ENCODE assay signal across 10 mouse cellular contexts in genomic region chr1:136142336-136142735, GRCm38 (mm10). TPM values are rescaled to one million over a fixed set of nuclear protein-coding genes. Genes with fewer than 3 reads are reported as not detected.
A peak's percentile ranks its signal among the peaks of the same experiment; 100 is the strongest.
DNase-seq lines count a peak whose midpoint lies in the region; ATAC-seq and TF ChIP-seq lines count a peak whose summit lies in the region.
"Had no signal": no experiment of that assay in that cellular context is flagged by ENCODE, and none has a peak within 500 bp of the region (broad histone marks: within the 10 kb centered on the region; RNA-seq: fewer than 3 reads in every experiment).

No protein-coding gene starts in this region.

- no peaks in the 10 kb centered on the region for H3K27me3 ChIP-seq in kidney, embryonic 16.5 days (ENCODE audit: insufficient read depth, low read length)
- H3K27me3 ChIP-seq in midbrain, embryonic 13.5 days, result no peaks in the 10 kb centered on the region
- no peaks in the 10 kb centered on the region for H3K27me3 ChIP-seq in lung, postnatal 0 days (replicated peaks; ENCODE audit: insufficient read depth, low read length)
- H3K27me3 ChIP-seq: limb, embryonic 15.5 days had no signal

- intact Hi-C loops in heart, postnatal 14 days (cut with DNase I), result no loop called here

- WGBS in kidney, embryonic 16.5 days, result 47% methylated on average over 6 of the region's 6 CpGs
- 25% methylated on average over 6 of the region's 6 CpGs for WGBS in midbrain, embryonic 13.5 days
- 63% methylated on average over 6 of the region's 6 CpGs for WGBS in lung, postnatal 0 days

- H3K4me1 ChIP-seq in kidney, embryonic 16.5 days (ENCODE audit: insufficient read depth, low read length), result peaks cover 39% of the 10 kb centered on the region
- peaks cover 75% of the 10 kb centered on the region for H3K4me1 ChIP-seq in midbrain, embryonic 13.5 days (replicated peaks)
- peaks cover 10% of the 10 kb centered on the region; the same call in 1 of the 2 replicates for H3K4me1 ChIP-seq in lung, postnatal 0 days (ENCODE audit: insufficient read depth, low read depth, low read length)

- H3K27ac ChIP-seq in kidney, embryonic 16.5 days (ENCODE audit: low read length), result no peak overlapping the region
- peak overlapping the region; percentile 68 for H3K27ac ChIP-seq in midbrain, embryonic 13.5 days
- H3K27ac ChIP-seq in lung, postnatal 0 days (ENCODE audit: low read length), result no peak overlapping the region
- H3K27ac ChIP-seq: limb, embryonic 15.5 days had no signal

- H3K9me3 ChIP-seq in kidney, embryonic 16.5 days (ENCODE audit: low read length), result no peaks in the 10 kb centered on the region
- no peaks in the 10 kb centered on the region for H3K9me3 ChIP-seq in midbrain, embryonic 13.5 days
- H3K9me3 ChIP-seq in lung, postnatal 0 days (ENCODE audit: low read length), result no peaks in the 10 kb centered on the region
- H3K9me3 ChIP-seq: limb, embryonic 15.5 days had no signal

- no peak for TF ChIP-seq CTCF in lung, postnatal 0 days (IDR thresholded peaks at IDR 0.05)

- no peak overlapping the region for H3K4me2 ChIP-seq in kidney, embryonic 16.5 days (replicated peaks; ENCODE audit: low read depth, low read length)
- H3K4me2 ChIP-seq in midbrain, embryonic 13.5 days (replicated peaks), result peak overlapping the region; percentile 18; the same call in 1 of the 2 replicates
- no peak overlapping the region for H3K4me2 ChIP-seq in lung, postnatal 0 days (replicated peaks; ENCODE audit: low read depth, low read length)
- H3K4me2 ChIP-seq: limb, embryonic 15.5 days had no signal

- DNase-seq in kidney, adult 9 months, result peak; percentile 34
- peak; percentile 63 for DNase-seq in cerebellum, adult 9-11 months
- DNase-seq in kidney, postnatal 25 days, result peak; percentile 23 to 52
- no peak for DNase-seq in urinary bladder, adult 18-20 months (ENCODE audit: low spot score in 2 of 2)
- no peak for DNase-seq in heart, postnatal 14 days
- DNase-seq in lung, postnatal 0 days (ENCODE audit: low spot score), result no peak

- no peak for TF ChIP-seq EP300 in lung, postnatal 0 days (IDR thresholded peaks at IDR 0.05)

- no peak overlapping the region for H3K9ac ChIP-seq in kidney, embryonic 16.5 days (replicated peaks; ENCODE audit: low read length)
- H3K9ac ChIP-seq in midbrain, embryonic 13.5 days (replicated peaks), result peak overlapping the region; percentile 15; the same call in 1 of the 2 replicates
- no peak overlapping the region for H3K9ac ChIP-seq in lung, postnatal 0 days (replicated peaks; ENCODE audit: low read depth)
- H3K9ac ChIP-seq: limb, embryonic 15.5 days had no signal

- no peaks in the 10 kb centered on the region; the same call in 1 of the 2 replicates for H3K36me3 ChIP-seq in kidney, embryonic 16.5 days (ENCODE audit: insufficient read depth, low read length)
- H3K36me3 ChIP-seq in midbrain, embryonic 13.5 days, result peaks cover 26% of the 10 kb centered on the region
- H3K36me3 ChIP-seq in lung, postnatal 0 days (ENCODE audit: insufficient read depth, low read length), result no peaks in the 10 kb centered on the region

- ATAC-seq in kidney, embryonic 16.5 days (ENCODE audit: low FRiP score, low TSS enrichment), result no peak
- peak; percentile 76 for ATAC-seq in midbrain, embryonic 13.5 days
- no peak for ATAC-seq in lung, postnatal 0 days

- H3K4me3 ChIP-seq in kidney, embryonic 16.5 days (ENCODE audit: low read length), result no peak overlapping the region
- H3K4me3 ChIP-seq in midbrain, embryonic 13.5 days (replicated peaks), result no peak overlapping the region
- no peak overlapping the region for H3K4me3 ChIP-seq in lung, postnatal 0 days (ENCODE audit: low read depth, low read length)
- H3K4me3 ChIP-seq: erythroblast, embryonic 14.5 days; limb, embryonic 15.5 days had no signal

RNA-seq across cellular contexts. Expression of gene Kif21b, which starts 11.1 kb away (rescaled TPM):
- polyA plus RNA-seq in kidney, embryonic 16.5 days (2015; fragmentation: Nextera tagmentation; extraction: Ambion mirVana), result 2.2 TPM in 2 replicates
- 44.1 and 49.3 TPM in 2 replicates for polyA plus RNA-seq in midbrain, embryonic 13.5 days (2015; fragmentation: Nextera tagmentation; extraction: Ambion mirVana)
- 1 to 10 TPM; 1.2 to 4.3 TPM for total RNA-seq in heart, postnatal 14 days (2021)
- polyA plus RNA-seq in lung, postnatal 0 days (2015; fragmentation: Nextera tagmentation; extraction: Ambion mirVana), result 0.85 and 0.87 TPM in 2 replicates

Comparison
In these comparisons a context has a peak if more than half of its experiments do, and no peak if none do; other contexts are left out.
1. DNase-seq: peak in kidney, adult 9 months (single experiment), cerebellum, adult 9-11 months (single experiment) and kidney, postnatal 25 days (2 of 2); none in urinary bladder, adult 18-20 months (0 of 2), heart, postnatal 14 days (0 of 2) and lung, postnatal 0 days (single experiment).
2. RNA of gene Kif21b, which starts 11.1 kb away (polyA plus RNA-seq): 44.1 to 49.3 TPM in midbrain, embryonic 13.5 days; 2.2 TPM in kidney, embryonic 16.5 days and 0.85 to 0.87 TPM in lung, postnatal 0 days; every median in the first group is over 10 times any median in the second.